Mouse (Mus musculus) embryonic facial prominence, embryonic 10.5 days (tissue): Measurements from ENCODE around the gene Mms19. TPM values are rescaled to one million over a fixed set of nuclear protein-coding genes. Genes with fewer than 3 reads are reported as not detected.

ENCODE experiments used
- DNase-seq: peaks from one replicate; pipeline ENCODE4 v3.0.0-alpha.2; 2017; ENCODE audit warnings: low spot score
- H3K27ac ChIP-seq: fragments of 300-500 bp; sonication (generic); replicated peaks from 2 replicates; pipeline ENCODE4 v1.5.1; 2016; ENCODE audit warnings: mild to moderate bottlenecking
- H3K27me3 ChIP-seq: fragments of 300-500 bp; sonication (generic); replicated peaks from 2 replicates; pipeline ENCODE4 v1.6.1; 2016; ENCODE audit warnings: low read depth, mild to moderate bottlenecking; ENCODE audit not compliant: poor library complexity, severe bottlenecking
- H3K36me3 ChIP-seq: fragments of 300-500 bp; sonication (generic); replicated peaks from 2 replicates; pipeline ENCODE4 v1.6.1; 2016; ENCODE audit warnings: mild to moderate bottlenecking, moderate library complexity
- H3K4me1 ChIP-seq: fragments of 300-500 bp; sonication (generic); 2 replicates; pipeline ENCODE4 v1.6.1; 2016
- H3K4me3 ChIP-seq: fragments of 300-500 bp; sonication (generic); 2 replicates; pipeline ENCODE4 v1.5.1; 2016; ENCODE audit warnings: mild to moderate bottlenecking, moderate library complexity
- H3K9me3 ChIP-seq: fragments of 300-500 bp; sonication (generic); 2 replicates; pipeline ENCODE4 v1.6.1; 2016; ENCODE audit warnings: mild to moderate bottlenecking
- WGBS: fragments of 180-500 bp; shearing (Covaris S2); methylation state at CpG from one replicate; pipeline ENCODE4 v1.1.7; 2016; 5-methylcytosine and 5-hydroxymethylcytosine counted together
- polyA plus RNA-seq: library from polyadenylated mRNA; unstranded; fragments of >200 nt; fragmentation: Nextera tagmentation; extraction: Ambion mirVana; gene quantifications from 2 replicates; pipeline ENCODE4 v1.2.1, GENCODE M21; 2016

The Mms19 gene
- polyA plus RNA-seq, 1 experiment from 2014 or later, result 45.0 TPM

DNA sequence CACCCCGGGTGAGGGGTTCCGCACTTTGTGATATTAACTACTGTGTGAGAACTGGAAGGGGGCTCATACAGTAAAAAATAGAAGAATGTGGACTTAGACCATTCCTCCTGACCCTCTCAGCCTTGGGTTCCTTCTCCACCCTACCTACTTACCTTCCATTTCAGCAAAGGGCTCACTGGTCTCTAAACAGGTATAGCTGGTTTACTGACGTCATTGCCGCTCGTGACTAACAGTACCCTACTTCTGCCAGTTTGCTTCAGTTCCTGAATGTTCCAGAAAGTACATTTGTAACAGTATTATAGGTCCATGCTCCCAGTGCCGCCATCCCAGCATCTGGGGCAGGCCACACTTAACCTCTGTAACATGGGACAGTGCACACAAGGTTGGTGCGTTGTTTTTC lies 13.1 kb upstream of the Mms19 start:
- no peaks in the 10 kb centered on the region for H3K27me3 ChIP-seq
- H3K4me1 ChIP-seq, result peaks cover 36% of the 10 kb centered on the region
- no peak overlapping the region for H3K4me3 ChIP-seq
- no peaks in the 10 kb centered on the region for H3K36me3 ChIP-seq
- no peak overlapping the region for H3K27ac ChIP-seq
- no peaks in the 10 kb centered on the region for H3K9me3 ChIP-seq
- WGBS, result 92% methylated on average over 7 of the region's 7 CpGs
- no peak for DNase-seq

DNA sequence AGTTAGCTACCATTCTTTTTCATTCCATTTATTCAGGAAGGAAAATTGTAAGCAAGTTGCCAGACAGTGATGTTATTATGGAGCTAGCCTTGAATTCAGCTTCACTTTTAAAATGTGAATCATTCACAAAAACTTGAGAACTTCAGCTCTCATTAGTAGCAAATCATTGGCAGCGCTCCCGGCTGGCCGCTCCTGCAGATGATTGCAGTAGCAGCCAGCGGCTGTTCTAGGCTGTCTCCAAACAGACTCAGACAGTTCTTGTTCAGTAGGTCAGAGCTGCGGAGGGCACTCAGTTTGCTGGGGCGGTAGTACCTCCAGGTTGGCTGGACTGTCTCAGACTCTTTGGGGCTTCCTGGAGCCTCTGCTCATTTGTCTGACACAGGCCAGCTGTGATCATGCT lies 12.5 kb upstream of the Mms19 start:
- Histone ChIP-seq H3K9me3 (no peaks in the 10 kb centered on the region), H3K4me1 (peaks cover 36% of the 10 kb centered on the region), H3K27ac (no peak overlapping the region), H3K4me3 (no peak overlapping the region), H3K27me3 (no peaks in the 10 kb centered on the region), H3K36me3 (no peaks in the 10 kb centered on the region)
- DNase-seq, result no peak
- 86% methylated on average over 6 of the region's 6 CpGs for WGBS

DNA sequence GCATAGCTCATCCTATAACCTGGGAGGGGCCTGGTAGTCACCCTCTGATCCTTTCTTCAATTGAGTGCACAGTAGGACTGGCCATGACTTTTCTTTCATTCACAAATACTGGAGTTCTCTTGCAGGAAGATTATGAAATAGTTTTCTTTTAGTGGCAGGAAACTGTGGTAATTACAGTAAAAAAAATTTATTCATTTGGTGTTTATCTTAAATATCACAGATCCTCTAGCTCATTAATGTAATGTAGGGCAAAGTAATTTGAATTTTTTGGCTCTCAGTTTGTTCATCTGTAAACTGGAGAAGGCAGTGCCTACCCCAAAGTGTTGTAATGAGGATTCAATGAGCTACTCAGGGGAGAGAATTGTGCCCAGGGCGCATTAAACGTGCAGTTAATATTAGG lies 12.0 kb upstream of the Mms19 start:
- H3K27ac ChIP-seq, result no peak overlapping the region
- H3K4me3 ChIP-seq, result no peak overlapping the region
- H3K27me3 ChIP-seq, result no peaks in the 10 kb centered on the region
- no peaks in the 10 kb centered on the region for H3K36me3 ChIP-seq
- no peak for DNase-seq
- H3K9me3 ChIP-seq, result no peaks in the 10 kb centered on the region
- H3K4me1 ChIP-seq, result peaks cover 36% of the 10 kb centered on the region
- 89% methylated on average over 2 of the region's 2 CpGs for WGBS

DNA sequence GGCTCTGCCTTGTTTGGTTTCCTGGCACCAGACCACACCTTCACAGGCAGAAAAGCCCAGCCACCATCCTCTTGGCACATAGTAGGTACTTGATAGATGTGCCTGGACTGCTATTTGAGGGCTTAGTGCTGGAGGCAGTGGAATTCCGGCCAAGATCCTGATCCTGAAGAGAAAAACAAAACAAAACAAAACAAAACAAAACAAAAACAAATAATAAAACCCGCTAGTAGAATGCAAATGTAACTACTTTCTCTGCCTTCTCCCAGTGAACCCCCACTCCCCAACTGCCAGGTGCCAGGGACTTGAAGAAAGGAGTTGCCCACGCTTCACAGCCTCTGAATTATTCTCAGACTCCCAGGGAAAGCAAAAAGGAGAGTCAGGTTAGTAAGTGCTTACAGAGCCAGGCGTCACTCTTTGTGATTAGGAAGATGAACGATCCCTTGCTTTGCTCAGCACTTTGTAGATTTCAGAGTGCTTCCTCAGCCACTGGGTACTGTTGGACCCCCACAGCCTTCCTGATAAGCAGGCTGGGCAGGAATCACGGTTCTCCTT lies 11.0 kb upstream of the Mms19 start:
- H3K36me3 ChIP-seq, result no peaks in the 10 kb centered on the region
- DNase-seq, result no peak
- WGBS, result 43% methylated on average over 6 of the region's 6 CpGs
- no peak overlapping the region for H3K4me3 ChIP-seq
- no peaks in the 10 kb centered on the region for H3K9me3 ChIP-seq
- peaks cover 33% of the 10 kb centered on the region for H3K4me1 ChIP-seq
- H3K27me3 ChIP-seq, result no peaks in the 10 kb centered on the region
- H3K27ac ChIP-seq, result no peak overlapping the region

DNA sequence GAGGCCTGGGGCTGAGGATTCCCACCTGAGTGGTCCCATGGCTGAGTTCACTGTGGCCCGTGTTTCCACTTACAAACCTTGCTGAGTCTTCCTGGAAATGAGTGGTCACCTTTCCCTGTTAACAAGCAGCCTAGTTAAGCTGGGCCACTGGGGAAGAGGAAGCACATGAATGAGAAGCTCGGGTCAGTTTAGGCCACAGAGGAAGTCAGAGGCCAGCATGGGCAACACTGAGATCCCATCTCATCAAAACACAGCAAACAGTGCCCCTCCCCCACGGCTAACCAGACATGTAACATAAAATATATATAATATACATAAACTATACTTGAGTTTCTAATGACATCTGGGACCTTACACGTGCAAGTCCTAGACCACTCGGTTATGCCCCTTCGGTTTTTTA lies 8.9 kb upstream of the Mms19 start:
- no peak overlapping the region for H3K4me3 ChIP-seq
- no peaks in the 10 kb centered on the region for H3K9me3 ChIP-seq
- no peaks in the 10 kb centered on the region for H3K27me3 ChIP-seq
- no peak for DNase-seq
- peaks cover 11% of the 10 kb centered on the region for H3K4me1 ChIP-seq
- WGBS, result 80% methylated on average over 6 of the region's 6 CpGs
- no peaks in the 10 kb centered on the region for H3K36me3 ChIP-seq
- H3K27ac ChIP-seq, result no peak overlapping the region

DNA sequence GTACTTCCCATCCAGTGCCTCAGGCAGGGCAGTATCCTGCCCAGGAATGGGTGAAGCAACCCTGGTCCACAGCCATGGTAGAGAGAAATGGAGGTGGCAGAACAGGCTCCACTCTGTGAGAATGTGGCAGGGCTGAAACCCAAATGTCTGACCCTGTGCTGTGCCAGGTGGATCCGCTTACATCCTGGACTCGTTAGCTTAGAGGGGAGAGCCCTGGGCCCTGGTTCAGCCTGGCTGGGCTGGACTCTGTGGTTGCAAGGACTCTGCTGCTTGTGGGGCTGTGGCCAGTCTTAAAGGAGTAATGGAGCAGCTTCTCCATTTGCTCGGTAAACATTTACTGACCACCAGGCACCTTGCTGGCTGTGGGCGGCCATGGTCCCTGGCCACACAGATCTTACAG lies 6.2 kb upstream of the Mms19 start:
- Histone ChIP-seq H3K36me3 (no peaks in the 10 kb centered on the region), H3K27ac (no peak overlapping the region), H3K4me1 (peaks cover 19% of the 10 kb centered on the region), H3K4me3 (no peak overlapping the region), H3K9me3 (no peaks in the 10 kb centered on the region), H3K27me3 (peaks cover 15% of the 10 kb centered on the region)
- WGBS, result 85% methylated on average over 4 of the region's 4 CpGs
- no peak for DNase-seq

DNA sequence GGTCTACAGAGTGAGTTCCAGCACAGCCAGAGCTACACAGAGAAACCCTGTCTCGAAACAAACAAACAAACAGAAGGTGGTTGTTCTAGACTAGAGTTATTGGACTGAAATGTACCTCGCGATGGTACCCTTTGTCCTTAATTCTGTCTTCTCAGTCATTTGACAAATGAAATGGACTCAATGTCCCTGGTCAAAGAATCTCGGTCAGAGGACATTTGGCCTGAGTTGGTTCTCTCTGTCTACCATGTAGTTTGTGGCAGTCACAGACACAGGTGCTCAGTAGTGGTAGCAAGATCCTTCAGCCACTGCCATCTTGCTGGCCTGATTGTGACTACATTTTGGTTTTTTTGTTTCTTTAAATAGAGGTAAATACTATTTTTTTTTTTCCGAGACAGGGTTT lies 5.0 kb upstream of the Mms19 start:
- no peak overlapping the region for H3K4me3 ChIP-seq
- H3K4me1 ChIP-seq, result peaks cover 25% of the 10 kb centered on the region
- no peak overlapping the region for H3K27ac ChIP-seq
- WGBS, result 91% methylated on average over 5 of the region's 5 CpGs
- H3K27me3 ChIP-seq, result peaks cover 15% of the 10 kb centered on the region
- H3K9me3 ChIP-seq, result no peaks in the 10 kb centered on the region
- DNase-seq, result no peak
- H3K36me3 ChIP-seq, result no peaks in the 10 kb centered on the region

DNA sequence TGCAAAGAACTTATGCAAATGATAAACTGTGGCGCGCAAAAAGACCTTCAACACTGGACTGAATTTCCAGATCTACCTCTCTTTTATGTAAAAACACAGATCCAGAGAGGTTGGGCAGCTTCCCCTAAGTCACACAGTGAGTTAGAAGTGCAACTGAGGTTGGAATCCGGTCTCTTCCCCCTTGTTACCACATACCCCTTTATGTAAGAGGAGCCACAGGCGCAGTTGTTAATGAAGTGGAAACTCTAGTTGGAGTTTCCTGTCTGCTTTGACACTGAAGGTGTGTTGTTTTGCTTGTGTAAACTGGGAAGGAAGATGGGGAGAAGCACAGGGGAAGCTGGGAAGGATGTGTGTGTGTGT lies 1.8 kb upstream of the Mms19 start:
- Histone ChIP-seq H3K36me3 (peaks cover 2% of the 10 kb centered on the region; the same call in 1 of the 2 replicates), H3K9me3 (no peaks in the 10 kb centered on the region), H3K4me1 (peaks cover 38% of the 10 kb centered on the region), H3K4me3 (peak overlapping the region; percentile 93), H3K27me3 (peaks cover 15% of the 10 kb centered on the region), H3K27ac (peak overlapping the region; percentile 89)
- DNase-seq, result no peak
- 3% methylated on average over 4 of the region's 4 CpGs for WGBS

DNA sequence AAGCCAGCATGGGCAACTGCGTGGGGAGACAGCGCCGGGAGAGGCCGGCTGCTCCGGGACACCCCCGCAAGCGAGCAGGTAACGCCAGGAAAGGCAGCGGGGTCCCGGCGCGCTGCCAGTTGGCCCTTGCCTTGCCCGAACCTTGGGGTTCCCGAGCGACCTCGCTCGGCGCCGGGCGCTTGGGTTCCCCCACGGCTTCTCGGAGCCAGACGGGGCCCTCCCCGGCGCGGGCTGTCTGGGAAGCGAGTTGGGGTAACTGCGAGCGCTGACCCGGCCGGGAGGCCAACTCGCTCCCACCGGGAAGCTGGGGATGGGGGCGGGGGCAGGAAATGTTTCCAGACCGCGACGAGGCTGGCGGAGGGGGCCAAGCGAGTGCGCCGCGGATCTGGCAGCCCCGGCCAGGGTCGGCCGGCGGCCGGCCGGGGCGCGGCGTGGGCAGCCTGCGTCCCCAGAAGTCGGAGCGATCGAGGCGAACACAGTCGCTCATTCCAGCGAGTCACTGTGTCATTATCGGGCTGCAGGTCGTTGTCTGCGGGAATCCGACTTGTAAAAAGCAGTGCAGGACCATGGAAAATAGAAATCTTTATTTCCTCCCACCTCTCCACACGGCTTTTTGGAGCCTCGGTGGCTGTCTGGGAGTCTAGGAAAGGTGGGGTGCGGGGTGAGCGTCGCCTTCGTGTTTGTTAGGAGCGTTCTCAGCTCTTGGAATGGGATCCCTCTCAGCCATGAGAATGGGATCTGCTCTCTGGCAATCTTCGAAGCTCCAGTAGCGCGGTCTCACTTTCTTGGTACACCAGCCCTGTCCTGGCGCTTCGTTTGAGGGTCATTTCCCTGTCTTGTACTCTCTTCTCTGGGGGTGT lies 1.2 kb upstream of the Mms19 start:
- peaks cover 5% of the 10 kb centered on the region for H3K36me3 ChIP-seq
- H3K27ac ChIP-seq, result peak overlapping the region; percentile 89
- no peaks in the 10 kb centered on the region for H3K9me3 ChIP-seq
- peaks cover 15% of the 10 kb centered on the region for H3K27me3 ChIP-seq
- peak overlapping the region; percentile 93 for H3K4me3 ChIP-seq
- H3K4me1 ChIP-seq, result peaks cover 44% of the 10 kb centered on the region
- DNase-seq, result peak; percentile 67
- WGBS, result under 1% methylated on average over 74 of the region's 74 CpGs

DNA sequence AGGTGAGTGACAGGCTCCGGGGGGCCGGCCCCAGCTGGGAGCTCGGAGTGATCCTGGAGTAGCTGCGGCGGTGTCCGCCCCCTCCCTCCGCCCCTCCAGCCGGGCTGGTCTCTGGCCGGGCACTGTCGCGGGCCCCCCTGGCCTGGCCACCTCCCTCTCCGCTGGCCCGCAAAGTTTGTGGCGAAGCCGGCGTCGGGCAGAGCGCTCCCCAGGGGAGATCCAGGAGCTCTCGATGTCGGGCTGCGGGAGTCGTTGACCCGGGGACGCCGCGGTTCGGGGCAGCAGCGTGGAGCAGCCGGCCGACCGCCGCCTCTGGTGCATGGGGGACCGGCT lies 604 bp upstream of the Mms19 start, which contains the start of gene Ubtd1:
Gene Ubtd1, plus strand, starts transcription at position 169 of the 333 bp plus-strand sequence.
- WGBS, result under 1% methylated on average over 33 of the region's 33 CpGs
- DNase-seq, result no peak
- Histone ChIP-seq H3K27ac (peak within 1 kb of the TSS; percentile 89), H3K9me3 (no peaks in the 10 kb centered on the region), H3K4me1 (peaks cover 49% of the 10 kb centered on the region), H3K4me3 (peak within 1 kb of the TSS; percentile 93), H3K36me3 (peaks cover 8% of the 10 kb centered on the region), H3K27me3 (peaks cover 15% of the 10 kb centered on the region)

DNA sequence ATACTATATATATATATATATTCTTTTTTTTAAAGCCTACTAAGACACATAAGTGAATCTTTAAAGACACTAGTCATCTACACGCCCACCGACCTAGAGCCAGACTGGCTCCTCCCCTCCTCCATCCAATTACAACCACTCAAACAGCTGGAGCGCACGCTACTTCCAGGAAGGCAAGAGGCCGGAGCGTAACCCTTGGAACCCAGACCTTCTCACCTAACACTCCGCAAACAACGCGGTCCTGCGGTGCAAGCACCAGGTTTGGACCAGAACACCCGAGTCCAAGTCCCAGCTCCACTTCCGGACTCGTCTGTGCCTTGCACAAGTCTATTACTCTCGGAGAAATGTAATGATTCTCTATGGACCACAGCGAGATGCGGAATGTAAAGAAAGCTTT lies 537 bp downstream of the Mms19 start:
- Histone ChIP-seq H3K27me3 (peaks cover 15% of the 10 kb centered on the region), H3K36me3 (peaks cover 11% of the 10 kb centered on the region), H3K4me3 (peak overlapping the region; percentile 93), H3K9me3 (no peaks in the 10 kb centered on the region), H3K4me1 (peaks cover 50% of the 10 kb centered on the region), H3K27ac (peak overlapping the region; percentile 89)
- peak; percentile 76 for DNase-seq
- under 1% methylated on average over 16 of the region's 16 CpGs for WGBS

DNA sequence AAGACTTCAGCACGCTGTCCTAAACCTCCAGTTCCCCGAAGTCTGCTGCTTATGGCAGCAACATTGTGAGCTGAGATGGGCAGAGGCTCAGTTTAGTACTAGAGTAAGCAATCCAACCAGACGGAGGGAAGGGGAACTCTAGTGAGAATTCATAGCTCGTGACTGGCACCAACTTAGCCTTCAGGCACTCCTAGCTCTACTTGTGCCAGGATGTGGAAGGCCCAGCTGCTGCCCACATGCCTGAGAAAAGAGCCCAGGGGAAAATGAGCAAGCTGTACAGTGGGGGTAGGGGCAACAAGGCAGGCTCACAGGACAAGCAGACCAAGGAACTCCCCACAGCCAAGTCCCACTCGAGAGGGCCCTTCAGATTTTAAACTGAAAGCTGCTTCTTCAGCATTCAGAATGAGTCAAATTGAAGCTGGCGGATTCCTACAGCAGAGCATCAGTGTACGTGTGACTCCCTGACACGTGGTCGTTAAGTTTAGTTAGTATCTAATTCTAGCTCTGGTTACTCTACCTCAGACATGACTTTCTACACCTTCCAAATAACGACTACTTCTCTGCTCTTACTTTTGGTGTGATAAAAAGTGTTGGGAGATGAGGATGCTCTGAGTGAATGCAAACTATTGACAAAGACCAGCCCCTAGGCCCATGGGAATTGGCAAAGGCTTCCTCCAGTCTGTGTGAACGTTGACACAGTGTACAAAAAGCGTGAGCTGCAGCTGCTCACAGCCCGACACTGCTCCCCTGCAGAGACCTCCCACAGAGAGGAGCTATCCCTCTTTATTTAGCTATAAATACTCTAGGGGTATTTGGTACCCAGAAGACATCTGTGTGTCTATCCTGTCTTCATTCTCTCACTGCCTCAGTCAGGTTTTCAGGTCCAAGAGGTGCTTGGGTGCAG lies 6.8 kb downstream of the Mms19 start:
- peaks cover 31% of the 10 kb centered on the region for H3K4me1 ChIP-seq
- H3K4me3 ChIP-seq, result no peak overlapping the region
- no peaks in the 10 kb centered on the region for H3K9me3 ChIP-seq
- peaks cover 28% of the 10 kb centered on the region for H3K36me3 ChIP-seq
- no peaks in the 10 kb centered on the region for H3K27me3 ChIP-seq
- DNase-seq, result no peak
- no peak overlapping the region for H3K27ac ChIP-seq
- 65% methylated on average over 13 of the region's 13 CpGs for WGBS
